Mouse (Mus musculus): Measurements from ENCODE around the gene Zp1. TPM values are rescaled to one million over a fixed set of nuclear protein-coding genes. Genes with fewer than 3 reads are reported as not detected.

Zp1 gene
- polyA plus RNA-seq, 1 experiment = 0.05 TPM

DNA sequence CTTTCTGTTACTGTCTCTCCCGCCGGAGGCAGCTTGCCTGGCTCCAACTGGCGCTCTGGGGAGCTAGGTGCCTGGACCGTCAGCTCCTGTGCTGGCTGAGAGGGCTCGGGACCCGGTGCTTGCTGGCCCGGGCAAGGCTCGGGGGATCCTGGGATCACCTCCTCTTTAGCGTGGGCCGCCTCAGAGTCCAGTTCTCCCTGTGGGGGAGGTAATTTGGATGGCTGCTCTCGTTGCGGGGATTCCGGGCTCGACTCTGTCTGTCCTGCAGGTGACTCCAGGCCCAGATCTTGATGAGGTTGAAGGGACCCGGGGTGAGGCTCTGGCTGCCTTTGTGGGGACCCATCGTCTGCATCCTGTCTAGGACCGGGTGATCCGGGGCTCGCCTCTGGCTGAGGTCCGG lies 28.0 kb upstream of the Zp1 start:
- no peaks in the 10 kb centered on the region for H3K36me3 ChIP-seq (ENCODE audit: control insufficient read depth, insufficient read depth)
- TF ChIP-seq TCF12 (IDR thresholded peaks at IDR 0.05; ENCODE audit: insufficient read depth, poor library complexity, severe bottlenecking) = no peak
- no peak for TF ChIP-seq POLR2A (IDR thresholded peaks at IDR 0.05; ENCODE audit: insufficient read length, low read depth)
- no peak for TF ChIP-seq TCF3 (IDR thresholded peaks at IDR 0.05; ENCODE audit: insufficient read length, low read depth)
- no peak for TF ChIP-seq SRF (IDR thresholded peaks at IDR 0.05; ENCODE audit: control insufficient read depth, insufficient read length, low read depth)
- TF ChIP-seq CEBPB (IDR thresholded peaks at IDR 0.05; ENCODE audit: insufficient read depth, poor library complexity, severe bottlenecking) = no peak
- no peak for TF ChIP-seq USF1 (IDR thresholded peaks at IDR 0.05; ENCODE audit: low read depth)
- TF ChIP-seq MAX (IDR thresholded peaks at IDR 0.05; ENCODE audit: low read depth) = no peak
- TF ChIP-seq MYOD1 (IDR thresholded peaks at IDR 0.05; ENCODE audit: control insufficient read depth in 1 of 3, insufficient read length in 2 of 3, low read depth in 2 of 3) = no peak
- H3K79me2 ChIP-seq (ENCODE audit: control insufficient read depth, insufficient read depth) = peaks cover 30% of the 10 kb centered on the region
- peak overlapping the region; percentile 82 for H3K4me2 ChIP-seq (ENCODE audit: low read depth)
- peak overlapping the region; percentile 34 for H3ac ChIP-seq (ENCODE audit: control insufficient read depth, insufficient read length)
- peak overlapping the region; percentile 95 for H3K4me3 ChIP-seq
- H3K27me3 ChIP-seq (ENCODE audit: control insufficient read depth, insufficient read depth, insufficient read length) = no peaks in the 10 kb centered on the region

DNA sequence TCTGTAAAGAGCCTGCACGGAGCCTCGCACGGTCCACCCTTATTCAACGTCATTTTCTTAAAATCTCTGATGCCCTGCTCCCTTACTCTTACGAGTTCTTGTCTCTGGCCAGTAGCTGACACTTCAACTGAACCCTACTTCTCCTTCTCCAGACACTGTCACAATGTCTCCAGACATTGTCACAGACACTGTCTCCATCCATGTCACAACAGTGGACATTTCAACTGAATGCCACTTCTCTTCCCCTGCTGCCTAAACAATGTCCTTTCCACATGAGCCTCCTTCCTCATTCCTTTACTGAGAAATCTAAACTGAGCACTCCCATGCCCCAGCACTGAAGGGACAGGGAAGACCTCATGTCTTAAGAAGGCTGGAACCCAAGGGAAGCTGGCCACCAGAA lies 26.8 kb upstream of the Zp1 start:
- Histone ChIP-seq H3K4me2 (ENCODE audit: low read depth) (peak overlapping the region; percentile 82), H3ac (ENCODE audit: control insufficient read depth, insufficient read length) (peak overlapping the region; percentile 34), H3K79me2 (ENCODE audit: control insufficient read depth, insufficient read depth) (peaks cover 30% of the 10 kb centered on the region), H3K27me3 (ENCODE audit: control insufficient read depth, insufficient read depth, insufficient read length) (no peaks in the 10 kb centered on the region), H3K36me3 (ENCODE audit: control insufficient read depth, insufficient read depth) (peaks cover 7% of the 10 kb centered on the region), H3K4me3 (peak overlapping the region; percentile 95)
- TF ChIP-seq SRF (IDR thresholded peaks at IDR 0.05; ENCODE audit: control insufficient read depth, insufficient read length, low read depth) = no peak
- no peak for TF ChIP-seq MYOG (IDR thresholded peaks at IDR 0.05; ENCODE audit: control insufficient read depth in 1 of 3, insufficient read depth in 1 of 3, insufficient read length in 2 of 3, low read depth in 2 of 3)
- no peak for TF ChIP-seq TCF3 (IDR thresholded peaks at IDR 0.05; ENCODE audit: insufficient read length, low read depth)
- no peak for TF ChIP-seq CEBPB (IDR thresholded peaks at IDR 0.05; ENCODE audit: insufficient read depth, poor library complexity, severe bottlenecking)
- no peak for TF ChIP-seq MAX (IDR thresholded peaks at IDR 0.05; ENCODE audit: low read depth)
- TF ChIP-seq POLR2A (IDR thresholded peaks at IDR 0.05; ENCODE audit: insufficient read length, low read depth) = no peak
- no peak for TF ChIP-seq POLR2AphosphoS2 (IDR thresholded peaks at IDR 0.05; ENCODE audit: insufficient read length, low read depth)
- no peak for TF ChIP-seq MYOD1 (IDR thresholded peaks at IDR 0.05; ENCODE audit: control insufficient read depth in 1 of 3, insufficient read length in 2 of 3, low read depth in 2 of 3)
- no peak for TF ChIP-seq REST (IDR thresholded peaks at IDR 0.05; ENCODE audit: insufficient read depth, insufficient read length)
- no peak for TF ChIP-seq USF1 (IDR thresholded peaks at IDR 0.05; ENCODE audit: low read depth)
- no peak for TF ChIP-seq E2F4 (IDR thresholded peaks at IDR 0.05; ENCODE audit: insufficient read depth)
- TF ChIP-seq TCF12 (IDR thresholded peaks at IDR 0.05; ENCODE audit: insufficient read depth, poor library complexity, severe bottlenecking) = no peak

DNA sequence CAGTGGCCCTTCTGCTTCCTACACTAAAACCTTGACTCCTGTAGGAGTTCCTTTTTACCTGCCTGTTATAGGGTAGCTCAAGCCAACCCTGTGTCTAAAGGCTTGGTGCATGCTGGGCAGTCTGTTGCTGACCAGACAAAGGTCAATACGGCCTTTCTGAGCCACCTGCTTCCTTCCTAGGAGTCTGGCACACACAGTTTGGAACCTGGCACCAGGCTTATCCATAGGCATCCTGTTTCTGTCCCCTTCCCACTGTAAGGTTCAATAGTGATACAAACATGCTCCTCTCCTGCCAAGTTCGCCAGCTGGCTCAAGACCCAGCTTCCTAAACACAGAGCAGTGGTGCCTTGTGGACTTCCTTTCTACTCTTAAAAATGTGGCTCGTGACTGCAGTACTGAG lies 26.1 kb upstream of the Zp1 start:
- TF ChIP-seq POLR2A (IDR thresholded peaks at IDR 0.05; ENCODE audit: insufficient read length, low read depth) = no peak
- TF ChIP-seq SRF (IDR thresholded peaks at IDR 0.05; ENCODE audit: control insufficient read depth, insufficient read length, low read depth) = no peak
- TF ChIP-seq TCF12 (IDR thresholded peaks at IDR 0.05; ENCODE audit: insufficient read depth, poor library complexity, severe bottlenecking) = no peak
- Histone ChIP-seq H3K79me2 (ENCODE audit: control insufficient read depth, insufficient read depth) (peaks cover 30% of the 10 kb centered on the region), H3K27me3 (ENCODE audit: control insufficient read depth, insufficient read depth, insufficient read length) (no peaks in the 10 kb centered on the region), H3K4me2 (ENCODE audit: low read depth) (peak overlapping the region; percentile 82), H3K4me3 (peak overlapping the region; percentile 95), H3K36me3 (ENCODE audit: control insufficient read depth, insufficient read depth) (peaks cover 14% of the 10 kb centered on the region), H3ac (ENCODE audit: control insufficient read depth, insufficient read length) (no peak overlapping the region)

DNA sequence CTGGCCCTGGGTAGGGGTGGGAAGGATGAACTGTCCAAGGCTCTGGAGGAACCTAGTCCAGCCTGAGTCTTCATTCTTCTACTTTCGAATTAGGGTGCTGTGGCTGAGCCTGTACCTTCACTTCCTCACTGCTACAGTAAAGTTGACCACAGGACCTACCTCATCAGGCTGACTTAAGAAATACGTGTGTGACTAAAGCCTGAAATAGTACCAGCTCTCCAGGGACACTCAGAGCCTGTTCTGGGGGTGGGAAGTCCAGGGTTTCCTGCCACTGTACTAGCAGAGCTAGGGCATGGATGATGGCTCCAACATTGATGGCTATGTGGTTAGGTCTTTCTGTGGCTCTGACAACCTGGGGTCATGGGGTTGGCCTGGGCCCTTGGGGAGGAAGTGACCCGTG lies 23.5 kb upstream of the Zp1 start:
- Histone ChIP-seq H3K4me3 (no peak overlapping the region), H3K27me3 (ENCODE audit: control insufficient read depth, insufficient read depth, insufficient read length) (no peaks in the 10 kb centered on the region), H3K4me2 (ENCODE audit: low read depth) (no peak overlapping the region), H3K79me2 (ENCODE audit: control insufficient read depth, insufficient read depth) (peaks cover 30% of the 10 kb centered on the region), H3K36me3 (ENCODE audit: control insufficient read depth, insufficient read depth) (peaks cover 19% of the 10 kb centered on the region), H3ac (ENCODE audit: control insufficient read depth, insufficient read length) (no peak overlapping the region)
- TF ChIP-seq MAX (IDR thresholded peaks at IDR 0.05; ENCODE audit: low read depth) (no peak), POLR2AphosphoS2 (IDR thresholded peaks at IDR 0.05; ENCODE audit: insufficient read length, low read depth) (no peak), USF1 (IDR thresholded peaks at IDR 0.05; ENCODE audit: low read depth) (no peak), MYOD1 (IDR thresholded peaks at IDR 0.05; ENCODE audit: control insufficient read depth in 1 of 3, insufficient read length in 2 of 3, low read depth in 2 of 3) (no peak), E2F4 (IDR thresholded peaks at IDR 0.05; ENCODE audit: insufficient read depth) (no peak), REST (IDR thresholded peaks at IDR 0.05; ENCODE audit: insufficient read depth, insufficient read length) (no peak), CEBPB (IDR thresholded peaks at IDR 0.05; ENCODE audit: insufficient read depth, poor library complexity, severe bottlenecking) (no peak), MYOG (IDR thresholded peaks at IDR 0.05; ENCODE audit: control insufficient read depth in 1 of 3, insufficient read depth in 1 of 3, insufficient read length in 2 of 3, low read depth in 2 of 3) (no peak), TCF12 (IDR thresholded peaks at IDR 0.05; ENCODE audit: insufficient read depth, poor library complexity, severe bottlenecking) (no peak), TCF3 (IDR thresholded peaks at IDR 0.05; ENCODE audit: insufficient read length, low read depth) (no peak), POLR2A (IDR thresholded peaks at IDR 0.05; ENCODE audit: insufficient read length, low read depth) (no peak), SRF (IDR thresholded peaks at IDR 0.05; ENCODE audit: control insufficient read depth, insufficient read length, low read depth) (no peak)

DNA sequence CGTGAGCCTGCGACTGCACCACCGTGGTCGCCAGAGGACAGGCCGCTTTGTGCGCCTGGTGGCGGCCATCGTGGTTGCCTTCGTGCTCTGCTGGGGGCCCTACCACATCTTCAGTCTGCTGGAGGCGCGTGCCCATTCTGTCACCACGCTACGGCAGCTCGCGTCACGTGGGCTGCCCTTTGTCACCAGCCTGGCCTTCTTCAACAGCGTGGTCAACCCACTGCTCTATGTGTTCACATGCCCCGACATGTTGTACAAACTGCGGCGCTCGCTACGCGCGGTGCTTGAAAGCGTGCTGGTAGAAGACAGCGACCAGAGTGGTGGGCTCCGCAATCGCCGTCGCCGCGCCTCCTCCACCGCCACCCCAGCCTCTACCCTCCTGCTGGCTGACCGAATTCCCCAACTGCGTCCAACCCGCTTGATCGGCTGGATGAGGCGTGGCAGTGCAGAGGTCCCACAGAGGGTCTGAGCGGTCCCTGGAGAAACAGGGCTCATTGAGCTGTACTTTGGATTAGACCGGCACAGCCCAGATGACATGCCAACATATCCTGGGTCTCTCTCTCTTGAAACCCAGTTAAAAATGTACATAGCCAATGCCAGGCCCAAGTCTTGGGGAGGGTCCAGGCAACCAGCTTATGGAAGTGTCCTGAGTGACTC lies 20.5 kb upstream of the Zp1 start:
- Histone ChIP-seq H3K4me2 (ENCODE audit: low read depth) (no peak overlapping the region), H3K4me3 (no peak overlapping the region), H3K27me3 (ENCODE audit: control insufficient read depth, insufficient read depth, insufficient read length) (no peaks in the 10 kb centered on the region), H3ac (ENCODE audit: control insufficient read depth, insufficient read length) (no peak overlapping the region), H3K36me3 (ENCODE audit: control insufficient read depth, insufficient read depth) (peaks cover 19% of the 10 kb centered on the region), H3K79me2 (ENCODE audit: control insufficient read depth, insufficient read depth) (peaks cover 2% of the 10 kb centered on the region)
- TF ChIP-seq POLR2AphosphoS2 (IDR thresholded peaks at IDR 0.05; ENCODE audit: insufficient read length, low read depth) = peak; percentile 84
- TF ChIP-seq TCF3 (IDR thresholded peaks at IDR 0.05; ENCODE audit: insufficient read length, low read depth) = no peak
- TF ChIP-seq POLR2A (IDR thresholded peaks at IDR 0.05; ENCODE audit: insufficient read length, low read depth) = peak; percentile 5

Measured in myocyte (in vitro differentiated cells).